Mouse (Mus musculus): ENCODE measurements around the gene Raver2. TPM values are rescaled to one million over a fixed set of nuclear protein-coding genes. Genes with fewer than 3 reads are reported as not detected.

Gene Raver2
- polyA plus RNA-seq, 1 experiment from 2014 or later: 15.4 TPM

GRCm38 (mm10) chr4:101121002-101121401, 52.2 kb downstream of the Raver2 start:
- no peak overlapping the region for H3K27ac ChIP-seq (replicated peaks; ENCODE audit: low read depth, low read length)
- no peaks in the 10 kb centered on the region for H3K4me1 ChIP-seq (ENCODE audit: control insufficient read depth, insufficient read depth, low read length)
- H3K4me2 ChIP-seq (ENCODE audit: low read depth, low read length): no peak overlapping the region
- no peaks in the 10 kb centered on the region for H3K36me3 ChIP-seq (replicated peaks; ENCODE audit: control insufficient read depth, insufficient read depth, low read depth, low read length)
- H3K4me3 ChIP-seq (ENCODE audit: low read depth, low read length): no peak overlapping the region
- H3K27me3 ChIP-seq (ENCODE audit: control insufficient read depth, insufficient read depth, low read length): no peaks in the 10 kb centered on the region
- DNase-seq (ENCODE audit: low spot score) (no peak), ATAC-seq (replicated peaks; ENCODE audit: insufficient number of reproducible peaks, low FRiP score, low TSS enrichment, low read depth) (no peak)
- H3K9me3 ChIP-seq (replicated peaks; ENCODE audit: control insufficient read depth, low read length): no peaks in the 10 kb centered on the region
- no peak overlapping the region for H3K9ac ChIP-seq (replicated peaks; ENCODE audit: low read length)
- 90% methylated on average over 7 of the region's 7 CpGs for WGBS

GRCm38 (mm10) chr4:101135013-101135412, 66.2 kb downstream of the Raver2 start:
- ATAC-seq (replicated peaks; ENCODE audit: insufficient number of reproducible peaks, low FRiP score, low TSS enrichment, low read depth) (no peak), DNase-seq (ENCODE audit: low spot score) (no peak)
- 89% methylated on average over 8 of the region's 8 CpGs for WGBS
- H3K4me3 ChIP-seq (ENCODE audit: low read depth, low read length): no peak overlapping the region
- H3K36me3 ChIP-seq (replicated peaks; ENCODE audit: control insufficient read depth, insufficient read depth, low read depth, low read length): no peaks in the 10 kb centered on the region
- no peaks in the 10 kb centered on the region for H3K4me1 ChIP-seq (ENCODE audit: control insufficient read depth, insufficient read depth, low read length)
- H3K4me2 ChIP-seq (ENCODE audit: low read depth, low read length): no peak overlapping the region
- H3K27ac ChIP-seq (replicated peaks; ENCODE audit: low read depth, low read length): no peak overlapping the region
- H3K9ac ChIP-seq (replicated peaks; ENCODE audit: low read length): no peak overlapping the region
- no peaks in the 10 kb centered on the region for H3K27me3 ChIP-seq (ENCODE audit: control insufficient read depth, insufficient read depth, low read length)
- no peaks in the 10 kb centered on the region for H3K9me3 ChIP-seq (replicated peaks; ENCODE audit: control insufficient read depth, low read length)

GRCm38 (mm10) chr4:101135909-101136308, 67.1 kb downstream of the Raver2 start:
- Histone ChIP-seq H3K4me3 (ENCODE audit: low read depth, low read length) (no peak overlapping the region), H3K4me1 (ENCODE audit: control insufficient read depth, insufficient read depth, low read length) (no peaks in the 10 kb centered on the region), H3K27ac (replicated peaks; ENCODE audit: low read depth, low read length) (no peak overlapping the region), H3K36me3 (replicated peaks; ENCODE audit: control insufficient read depth, insufficient read depth, low read depth, low read length) (no peaks in the 10 kb centered on the region), H3K4me2 (ENCODE audit: low read depth, low read length) (no peak overlapping the region), H3K9ac (replicated peaks; ENCODE audit: low read length) (no peak overlapping the region), H3K9me3 (replicated peaks; ENCODE audit: control insufficient read depth, low read length) (no peaks in the 10 kb centered on the region), H3K27me3 (ENCODE audit: control insufficient read depth, insufficient read depth, low read length) (no peaks in the 10 kb centered on the region)
- DNase-seq (ENCODE audit: low spot score) (no peak), ATAC-seq (replicated peaks; ENCODE audit: insufficient number of reproducible peaks, low FRiP score, low TSS enrichment, low read depth) (no peak)
- WGBS: 93% methylated on average over 14 of the region's 14 CpGs

- H3K4me2 ChIP-seq (ENCODE audit: low read depth, low read length): no peak overlapping the region
- no peaks in the 10 kb centered on the region for H3K4me1 ChIP-seq (ENCODE audit: control insufficient read depth, insufficient read depth, low read length)
- H3K27me3 ChIP-seq (ENCODE audit: control insufficient read depth, insufficient read depth, low read length): no peaks in the 10 kb centered on the region
- H3K36me3 ChIP-seq (replicated peaks; ENCODE audit: control insufficient read depth, insufficient read depth, low read depth, low read length): no peaks in the 10 kb centered on the region
- DNase-seq (ENCODE audit: low spot score): no peak
- no peaks in the 10 kb centered on the region for H3K9me3 ChIP-seq (replicated peaks; ENCODE audit: control insufficient read depth, low read length)
- H3K4me3 ChIP-seq (ENCODE audit: low read depth, low read length): no peak overlapping the region
- whole genome bisulfite sequencing: 91% methylated on average over 11 of the region's 11 CpGs
- H3K9ac ChIP-seq (replicated peaks; ENCODE audit: low read length): no peak overlapping the region
- no peak overlapping the region for H3K27ac ChIP-seq (replicated peaks; ENCODE audit: low read depth, low read length)
- ATAC-seq (replicated peaks; ENCODE audit: insufficient number of reproducible peaks, low FRiP score, low TSS enrichment, low read depth): no peak
Measured at GRCm38 (mm10) chr4:101137975-101138374, 69.2 kb downstream of the Raver2 start.

- H3K27me3 ChIP-seq (ENCODE audit: control insufficient read depth, insufficient read depth, low read length): no peaks in the 10 kb centered on the region
- no peaks in the 10 kb centered on the region for H3K4me1 ChIP-seq (ENCODE audit: control insufficient read depth, insufficient read depth, low read length)
- no peaks in the 10 kb centered on the region for H3K9me3 ChIP-seq (replicated peaks; ENCODE audit: control insufficient read depth, low read length)
- ATAC-seq (replicated peaks; ENCODE audit: insufficient number of reproducible peaks, low FRiP score, low TSS enrichment, low read depth): no peak
- H3K36me3 ChIP-seq (replicated peaks; ENCODE audit: control insufficient read depth, insufficient read depth, low read depth, low read length): no peaks in the 10 kb centered on the region
- no peak overlapping the region for H3K9ac ChIP-seq (replicated peaks; ENCODE audit: low read length)
- H3K4me3 ChIP-seq (ENCODE audit: low read depth, low read length): no peak overlapping the region
- H3K4me2 ChIP-seq (ENCODE audit: low read depth, low read length): no peak overlapping the region
- no peak for DNase-seq (ENCODE audit: low spot score)
- WGBS: 70% methylated on average over 5 of the region's 5 CpGs
- H3K27ac ChIP-seq (replicated peaks; ENCODE audit: low read depth, low read length): no peak overlapping the region
Measured at GRCm38 (mm10) chr4:101141768-101142167, 73.0 kb downstream of the Raver2 start.

GRCm38 (mm10) chr4:101143901-101144300, 75.1 kb downstream of the Raver2 start:
- no peak overlapping the region for H3K4me2 ChIP-seq (ENCODE audit: low read depth, low read length)
- WGBS: 71% methylated on average over 4 of the region's 4 CpGs
- no peaks in the 10 kb centered on the region for H3K36me3 ChIP-seq (replicated peaks; ENCODE audit: control insufficient read depth, insufficient read depth, low read depth, low read length)
- H3K27me3 ChIP-seq (ENCODE audit: control insufficient read depth, insufficient read depth, low read length): no peaks in the 10 kb centered on the region
- no peaks in the 10 kb centered on the region for H3K4me1 ChIP-seq (ENCODE audit: control insufficient read depth, insufficient read depth, low read length)
- DNase-seq (ENCODE audit: low spot score) (no peak), ATAC-seq (replicated peaks; ENCODE audit: insufficient number of reproducible peaks, low FRiP score, low TSS enrichment, low read depth) (no peak)
- no peak overlapping the region for H3K27ac ChIP-seq (replicated peaks; ENCODE audit: low read depth, low read length)
- no peaks in the 10 kb centered on the region for H3K9me3 ChIP-seq (replicated peaks; ENCODE audit: control insufficient read depth, low read length)
- no peak overlapping the region for H3K4me3 ChIP-seq (ENCODE audit: low read depth, low read length)
- H3K9ac ChIP-seq (replicated peaks; ENCODE audit: low read length): no peak overlapping the region

GRCm38 (mm10) chr4:101144361-101144760, 75.6 kb downstream of the Raver2 start:
- H3K9ac ChIP-seq (replicated peaks; ENCODE audit: low read length): no peak overlapping the region
- 74% methylated on average over 4 of the region's 4 CpGs for WGBS
- no peaks in the 10 kb centered on the region for H3K9me3 ChIP-seq (replicated peaks; ENCODE audit: control insufficient read depth, low read length)
- no peak overlapping the region for H3K4me2 ChIP-seq (ENCODE audit: low read depth, low read length)
- no peak overlapping the region for H3K27ac ChIP-seq (replicated peaks; ENCODE audit: low read depth, low read length)
- DNase-seq (ENCODE audit: low spot score) (no peak), ATAC-seq (replicated peaks; ENCODE audit: insufficient number of reproducible peaks, low FRiP score, low TSS enrichment, low read depth) (no peak)
- no peak overlapping the region for H3K4me3 ChIP-seq (ENCODE audit: low read depth, low read length)
- no peaks in the 10 kb centered on the region for H3K4me1 ChIP-seq (ENCODE audit: control insufficient read depth, insufficient read depth, low read length)
- H3K36me3 ChIP-seq (replicated peaks; ENCODE audit: control insufficient read depth, insufficient read depth, low read depth, low read length): no peaks in the 10 kb centered on the region
- no peaks in the 10 kb centered on the region for H3K27me3 ChIP-seq (ENCODE audit: control insufficient read depth, insufficient read depth, low read length)

- ATAC-seq (replicated peaks; ENCODE audit: insufficient number of reproducible peaks, low FRiP score, low TSS enrichment, low read depth) (no peak), DNase-seq (ENCODE audit: low spot score) (no peak)
- Histone ChIP-seq H3K4me1 (ENCODE audit: control insufficient read depth, insufficient read depth, low read length) (no peaks in the 10 kb centered on the region), H3K9ac (replicated peaks; ENCODE audit: low read length) (no peak overlapping the region), H3K9me3 (replicated peaks; ENCODE audit: control insufficient read depth, low read length) (no peaks in the 10 kb centered on the region), H3K27ac (replicated peaks; ENCODE audit: low read depth, low read length) (no peak overlapping the region), H3K36me3 (replicated peaks; ENCODE audit: control insufficient read depth, insufficient read depth, low read depth, low read length) (no peaks in the 10 kb centered on the region), H3K27me3 (ENCODE audit: control insufficient read depth, insufficient read depth, low read length) (no peaks in the 10 kb centered on the region), H3K4me3 (ENCODE audit: low read depth, low read length) (no peak overlapping the region), H3K4me2 (ENCODE audit: low read depth, low read length) (no peak overlapping the region)
- 81% methylated on average over 7 of the region's 7 CpGs for WGBS
Measured at GRCm38 (mm10) chr4:101144790-101145189, 76.0 kb downstream of the Raver2 start.
